Mouse (Mus musculus) cerebellum, adult 11 months (tissue): ENCODE measurements around the gene Tbc1d22a.
"Not testable (repeated sequence)": the region's sequence is repeated elsewhere in the genome, so short reads cannot be mapped to it uniquely, and the experiment has no call there.

Experiments
- DNase-seq: peaks from one replicate; pipeline ENCODE4 v3.0.0; 2022

Gene Tbc1d22a

GRCm38 (mm10) chr15:86205300-86205699 lies 9.0 kb upstream of the Tbc1d22a start:
- DNase-seq, result peak; percentile 50

GRCm38 (mm10) chr15:86206385-86206784 lies 7.9 kb upstream of the Tbc1d22a start:
- no peak for DNase-seq

DNA sequence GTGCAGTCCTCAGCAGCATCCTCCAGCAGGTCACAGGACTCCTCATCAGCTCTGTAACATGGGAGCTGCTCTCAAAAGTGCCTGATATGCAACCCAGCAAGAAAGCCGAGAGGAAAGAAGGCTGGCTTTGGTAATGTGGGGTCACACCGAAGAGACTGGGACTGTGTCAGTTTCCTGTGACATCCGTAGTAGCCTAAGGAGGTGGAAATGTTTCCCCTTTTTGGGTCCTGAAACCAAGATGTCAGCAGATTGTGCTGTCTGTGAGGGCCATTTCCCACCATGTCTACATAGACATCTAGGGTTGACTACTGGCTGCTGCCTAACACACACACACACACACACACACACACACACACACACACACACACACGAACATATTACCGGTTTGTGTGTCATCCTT lies 2.1 kb upstream of the Tbc1d22a start:
- not testable (repeated sequence) for DNase-seq

DNA sequence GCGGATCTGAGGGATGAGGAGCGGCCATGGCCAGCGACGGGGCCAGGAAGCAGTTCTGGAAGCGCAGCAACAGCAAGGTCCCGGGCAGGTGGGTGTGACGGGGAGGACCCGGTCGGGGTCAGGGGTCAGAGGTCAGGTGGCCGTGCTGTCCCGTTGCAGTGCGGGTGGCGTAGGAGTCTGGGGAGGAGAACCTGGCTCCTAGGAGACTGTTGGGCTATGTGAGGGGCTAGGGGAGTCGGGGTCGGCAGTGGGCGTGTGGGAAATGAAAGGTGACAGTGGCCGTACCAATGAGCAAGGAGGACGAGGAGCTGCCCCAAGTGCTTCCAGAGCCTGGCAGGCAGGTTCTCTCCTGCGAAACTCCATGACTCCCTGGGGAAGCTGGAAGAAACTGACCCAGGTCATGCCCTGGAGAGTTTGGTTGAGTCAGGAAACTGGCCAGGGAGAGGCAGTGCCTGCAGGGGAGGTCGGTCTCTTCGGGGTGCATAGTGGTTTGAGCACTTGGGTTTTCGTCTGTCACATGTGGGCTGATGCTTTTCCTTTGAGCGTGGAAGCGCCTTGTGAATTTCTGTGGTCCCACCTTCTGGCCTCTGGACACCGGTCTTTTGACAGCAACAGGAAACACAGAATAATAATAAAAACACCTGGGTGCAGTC lies 416 bp downstream of the Tbc1d22a start:
- DNase-seq, result no peak

- DNase-seq, result not testable (repeated sequence)
These were observed 2.4 kb downstream of the Tbc1d22a start for GRCm38 (mm10) chr15:86216641-86217040.

DNA sequence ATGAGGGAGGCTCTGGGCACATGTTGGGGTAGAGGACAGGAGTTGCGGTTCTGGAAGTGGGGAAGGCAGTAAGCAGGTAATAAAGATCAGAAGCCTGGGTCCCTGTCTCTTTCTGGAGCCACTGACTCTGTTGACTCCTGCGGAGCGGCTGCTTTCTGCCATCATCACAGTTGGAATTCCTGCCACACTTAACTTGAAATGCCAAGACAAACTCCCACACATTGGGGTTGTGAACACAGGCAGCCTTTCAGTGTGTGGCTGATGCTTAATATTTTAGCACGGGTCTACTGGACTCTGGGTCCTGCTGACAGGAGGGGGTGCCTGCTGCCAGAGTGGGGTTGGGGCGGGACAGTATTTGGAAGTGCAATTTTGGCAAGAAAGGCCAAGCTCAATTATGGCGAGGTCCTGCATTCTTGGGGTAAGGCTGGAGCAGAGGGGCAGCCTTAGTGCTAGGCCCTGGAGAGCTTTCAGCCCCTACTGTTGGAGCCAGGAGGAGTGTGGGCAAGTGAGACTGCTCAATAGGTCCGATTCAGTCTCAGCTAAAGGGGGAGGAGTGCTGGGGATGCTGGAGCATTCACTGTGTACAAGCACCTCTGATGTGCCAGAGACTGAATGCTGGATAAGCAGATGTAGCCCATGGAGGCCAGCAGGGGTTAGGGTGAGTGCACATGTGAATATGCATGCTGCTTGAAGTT lies 5.4 kb downstream of the Tbc1d22a start:
- DNase-seq, result no peak

- DNase-seq, result no peak
These were observed 6.0 kb downstream of the Tbc1d22a start for GRCm38 (mm10) chr15:86220229-86220630.

DNA sequence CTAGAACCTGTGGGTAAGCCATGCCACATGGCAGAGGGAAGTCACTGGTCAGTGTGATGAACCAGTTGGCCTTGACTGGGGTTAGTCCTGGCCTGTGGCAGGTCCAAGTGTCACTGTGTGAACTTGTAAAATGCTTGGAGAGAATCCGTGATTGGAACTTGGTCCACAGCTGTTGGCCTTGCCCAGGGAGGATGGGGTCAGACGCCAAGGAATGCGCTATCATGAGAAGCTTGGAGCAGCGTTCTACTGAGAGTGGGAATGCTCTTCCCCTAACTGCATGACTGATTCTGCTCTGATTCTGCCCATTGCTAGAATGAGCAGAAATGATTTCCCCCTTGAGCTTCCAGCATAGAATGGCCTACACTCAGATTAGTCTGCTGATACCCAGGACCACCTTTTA lies 6.5 kb downstream of the Tbc1d22a start:
- DNase-seq, result no peak

DNA sequence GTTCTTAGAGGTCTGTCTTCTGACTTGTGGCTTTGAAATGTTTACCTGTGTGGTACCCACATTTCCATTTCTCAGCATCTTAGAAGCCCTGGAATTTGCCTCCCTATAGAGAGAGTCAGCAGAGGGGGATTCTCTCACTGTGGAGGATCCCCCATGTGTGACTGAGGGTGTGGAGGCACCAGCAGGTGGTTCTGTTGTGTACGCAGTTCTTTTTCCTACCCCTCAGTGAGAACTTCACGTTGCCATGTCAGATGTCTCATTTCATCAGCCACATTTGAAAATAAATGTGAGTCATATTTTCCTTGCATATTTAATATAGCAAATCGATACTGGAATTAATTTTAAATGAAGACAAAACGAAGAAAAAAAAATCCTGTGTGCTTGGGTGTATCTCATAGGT lies 7.1 kb downstream of the Tbc1d22a start:
- no peak for DNase-seq

DNA sequence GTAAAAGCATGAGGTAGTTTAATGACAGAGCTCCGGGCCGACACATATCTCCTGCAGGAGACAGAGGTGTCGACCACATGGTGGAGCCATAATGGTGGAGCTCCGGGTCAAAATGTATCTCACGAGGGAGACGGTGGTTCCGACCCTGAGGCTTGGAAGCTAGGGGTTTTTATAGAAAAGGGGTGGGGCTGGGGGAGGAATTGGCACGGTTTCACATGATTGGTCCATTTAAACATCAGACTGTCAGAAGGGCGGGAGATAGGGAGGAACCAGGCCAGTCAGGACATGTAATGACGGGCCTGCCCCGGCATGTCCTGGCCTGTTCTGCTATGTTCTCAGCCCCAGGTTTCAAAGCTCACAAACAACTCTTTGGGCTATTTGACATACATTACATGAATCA lies 7.6 kb downstream of the Tbc1d22a start:
- not testable (repeated sequence) for DNase-seq

- DNase-seq, result peak; percentile 27
These were observed 10.8 kb downstream of the Tbc1d22a start for GRCm38 (mm10) chr15:86224972-86225551.

- DNase-seq, result no peak
These were observed 12.0 kb downstream of the Tbc1d22a start for GRCm38 (mm10) chr15:86226221-86226620.

- DNase-seq, result no peak
These were observed 12.7 kb downstream of the Tbc1d22a start for GRCm38 (mm10) chr15:86226968-86227367.

GRCm38 (mm10) chr15:86228186-86228585 lies 13.9 kb downstream of the Tbc1d22a start:
- DNase-seq, result peak; percentile 60

GRCm38 (mm10) chr15:86229088-86229487 lies 14.8 kb downstream of the Tbc1d22a start:
- DNase-seq, result peak; percentile 26

GRCm38 (mm10) chr15:86229623-86230022 lies 15.4 kb downstream of the Tbc1d22a start:
- no peak for DNase-seq

GRCm38 (mm10) chr15:86231170-86231569 lies 16.9 kb downstream of the Tbc1d22a start:
- DNase-seq, result no peak

- peak; percentile 95 for DNase-seq
These were observed 17.7 kb downstream of the Tbc1d22a start for GRCm38 (mm10) chr15:86231831-86232512.

- peak; percentile 26 for DNase-seq
These were observed 19.7 kb downstream of the Tbc1d22a start for GRCm38 (mm10) chr15:86234001-86234400.

GRCm38 (mm10) chr15:86234517-86235441 lies 20.5 kb downstream of the Tbc1d22a start:
- DNase-seq, result peak; percentile 46

DNA sequence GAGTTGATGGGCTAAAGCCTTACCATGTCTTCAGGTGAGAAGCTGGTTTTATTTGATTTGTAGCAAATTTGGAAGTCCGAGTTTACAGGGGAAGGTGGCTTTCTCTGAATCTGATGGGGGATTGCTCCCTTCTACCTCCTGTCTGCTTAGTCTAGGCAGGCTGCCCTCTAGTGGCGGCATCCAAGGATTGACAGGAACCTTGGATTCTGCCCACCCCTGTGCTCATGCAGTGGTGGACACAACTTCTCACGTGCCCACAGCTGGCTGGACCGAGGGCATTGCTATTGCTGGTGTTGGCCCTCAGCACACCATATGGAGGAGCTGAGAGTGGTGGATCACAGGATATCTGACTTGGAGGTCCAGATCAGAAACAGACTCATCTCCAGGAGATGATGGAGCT lies 22.0 kb downstream of the Tbc1d22a start:
- peak; percentile 62 for DNase-seq

DNA sequence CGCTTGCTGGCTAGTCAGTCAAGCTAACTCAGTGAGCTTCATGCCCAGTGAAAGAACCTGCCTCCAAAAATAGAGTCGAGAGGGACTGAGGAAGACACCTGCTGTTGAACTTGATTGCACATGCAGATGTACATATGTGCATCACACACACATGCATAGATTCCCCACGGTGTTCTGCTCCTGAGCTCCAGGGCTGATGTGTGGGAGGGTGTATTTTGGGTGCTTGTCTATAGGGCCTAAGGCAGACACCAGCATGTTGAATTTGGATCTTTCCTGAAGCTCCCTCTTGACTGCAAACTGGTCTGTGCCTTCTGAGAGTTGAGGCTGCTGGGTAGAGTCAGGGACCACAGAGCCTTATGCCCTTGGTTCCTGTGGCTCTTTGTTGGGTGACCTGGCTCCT lies 23.8 kb downstream of the Tbc1d22a start:
- no peak for DNase-seq
